Mouse (Mus musculus) C2C12 (cell line): ENCODE measurements around the gene Aldh1l1. TPM values are rescaled to one million over a fixed set of nuclear protein-coding genes. Genes with fewer than 3 reads are reported as not detected.

ENCODE experiments used
- H3K27me3 ChIP-seq: one replicate; pipeline ENCODE4 v1.6.1; 2011; ENCODE audit not compliant: control insufficient read depth, insufficient read depth, insufficient read length
- H3K36me3 ChIP-seq: one replicate; pipeline ENCODE4 v1.6.1; 2011; ENCODE audit not compliant: control insufficient read depth, insufficient read depth
- H3K4me3 ChIP-seq: one replicate; pipeline ENCODE4 v1.5.1; 2011; ENCODE audit warnings: mild to moderate bottlenecking, control low read depth; ENCODE audit not compliant: poor library complexity, insufficient read depth, severe bottlenecking
- H3K79me2 ChIP-seq: one replicate; pipeline ENCODE4 v1.6.1; 2011; ENCODE audit not compliant: control insufficient read depth, insufficient read depth
- H3K79me3 ChIP-seq: one replicate; pipeline ENCODE4 v1.6.1; 2011; ENCODE audit warnings: low read depth, control low read depth
- H3ac ChIP-seq: one replicate; pipeline ENCODE3; 2011; ENCODE audit warnings: low read depth; ENCODE audit not compliant: control insufficient read depth, insufficient read length
- CEBPB ChIP-seq: IDR thresholded peaks from one replicate; pipeline ENCODE4 v1.6.1; 2011; ENCODE audit warnings: low read depth, mild to moderate bottlenecking, control low read depth, moderate library complexity
- CTCF ChIP-seq: IDR thresholded peaks from one replicate; pipeline ENCODE4 v1.5.1; 2011; ENCODE audit not compliant: control insufficient read depth, insufficient read depth, insufficient read length
- FOSL1 ChIP-seq: IDR thresholded peaks from one replicate; pipeline ENCODE4 v1.8.0; 2011; ENCODE audit warnings: mild to moderate bottlenecking, low read length; ENCODE audit not compliant: poor library complexity, insufficient read depth, severe bottlenecking
- MAX ChIP-seq: IDR thresholded peaks from one replicate; pipeline ENCODE4 v1.6.1; 2011; ENCODE audit warnings: mild to moderate bottlenecking, control low read depth
- MYOD1 ChIP-seq: IDR thresholded peaks from one replicate; pipeline ENCODE4 v1.6.1; 2011; ENCODE audit warnings: low read depth; ENCODE audit not compliant: control insufficient read depth, insufficient read length
- MYOG ChIP-seq: IDR thresholded peaks from one replicate; pipeline ENCODE4 v1.6.1; 2011; ENCODE audit not compliant: control insufficient read depth, insufficient read length; ENCODE audit errors: extremely low read depth
- USF1 ChIP-seq: IDR thresholded peaks from one replicate; pipeline ENCODE4 v1.6.1; 2011; ENCODE audit warnings: low read depth, mild to moderate bottlenecking, control low read depth, moderate library complexity
- polyA plus RNA-seq: library from polyadenylated mRNA; unstranded; fragments of >200 nt; fragmentation: generic; extraction: Trizol; gene quantifications from one replicate; pipeline ENCODE4 v1.2.1, GENCODE M21; 2012; ENCODE audit warnings: missing spikeins

Aldh1l1 gene
- polyA plus RNA-seq, 1 experiment, result 0.16 TPM

GRCm38 (mm10) chr6:90604130-90604529, 117.9 kb downstream of the Aldh1l1 start:
- Histone ChIP-seq H3K79me2 (no peaks in the 10 kb centered on the region), H3K36me3 (no peaks in the 10 kb centered on the region), H3K79me3 (no peaks in the 10 kb centered on the region), H3K27me3 (peaks cover 25% of the 10 kb centered on the region), H3K4me3 (no peak overlapping the region), H3ac (no peak overlapping the region)
- no peak for TF ChIP-seq USF1

GRCm38 (mm10) chr6:90604533-90605297, 118.5 kb downstream of the Aldh1l1 start, which contains the start of gene Slc41a3:
TSS of gene Slc41a3 (plus strand) at chr6:90604725.
- peak within 1 kb of the TSS; percentile 44 for H3ac ChIP-seq
- no peaks in the 10 kb centered on the region for H3K79me3 ChIP-seq
- peak within 1 kb of the TSS; percentile 25 for H3K4me3 ChIP-seq
- H3K79me2 ChIP-seq, result no peaks in the 10 kb centered on the region
- no peaks in the 10 kb centered on the region for H3K36me3 ChIP-seq
- TF ChIP-seq CEBPB (no peak), USF1 (no peak), MYOG (no peak), MAX (no peak), MYOD1 (no peak), FOSL1 (no peak), CTCF (no peak)
- H3K27me3 ChIP-seq, result peaks cover 22% of the 10 kb centered on the region

- Histone ChIP-seq H3ac (peak overlapping the region; percentile 44), H3K36me3 (no peaks in the 10 kb centered on the region), H3K79me2 (no peaks in the 10 kb centered on the region), H3K4me3 (no peak overlapping the region), H3K79me3 (no peaks in the 10 kb centered on the region), H3K27me3 (peaks cover 22% of the 10 kb centered on the region)
- no peak for TF ChIP-seq FOSL1
- TF ChIP-seq USF1, result no peak
- TF ChIP-seq MAX, result no peak
- no peak for TF ChIP-seq CEBPB
- TF ChIP-seq CTCF, result no peak
- no peak for TF ChIP-seq MYOD1
- TF ChIP-seq MYOG, result no peak
Measured at GRCm38 (mm10) chr6:90605298-90605665, 119.1 kb downstream of the Aldh1l1 start.

DNA sequence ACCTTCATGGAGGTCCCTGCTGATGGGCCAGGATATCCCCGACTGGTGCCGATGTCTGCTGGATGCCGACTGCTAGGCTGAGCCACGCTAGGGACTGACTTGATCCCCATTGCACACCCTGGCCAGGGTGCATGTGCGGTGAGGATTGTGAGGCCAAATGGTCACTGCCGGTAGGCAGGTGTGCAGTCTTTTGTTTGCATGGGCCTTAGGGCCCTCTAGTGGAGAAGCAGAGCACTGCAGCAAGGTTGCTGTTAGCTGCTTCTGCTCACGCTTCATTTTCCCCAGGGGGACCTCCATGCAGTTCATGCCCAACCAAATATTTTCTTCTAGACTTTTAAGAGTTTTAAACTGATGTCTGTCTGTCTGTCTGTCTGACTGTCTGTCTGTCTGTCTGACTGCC, 120.3 kb downstream of the Aldh1l1 start:
- no peaks in the 10 kb centered on the region for H3K79me2 ChIP-seq
- H3K27me3 ChIP-seq, result peaks cover 20% of the 10 kb centered on the region
- H3K4me3 ChIP-seq, result no peak overlapping the region
- H3ac ChIP-seq, result no peak overlapping the region
- peak; percentile 59 for TF ChIP-seq CTCF
- no peak for TF ChIP-seq CEBPB
- H3K36me3 ChIP-seq, result no peaks in the 10 kb centered on the region
- no peaks in the 10 kb centered on the region for H3K79me3 ChIP-seq

GRCm38 (mm10) chr6:90607196-90607595, 121.0 kb downstream of the Aldh1l1 start:
- TF ChIP-seq USF1 (no peak), CTCF (peak; percentile 38)
- Histone ChIP-seq H3K79me2 (no peaks in the 10 kb centered on the region), H3K4me3 (no peak overlapping the region), H3K27me3 (peaks cover 17% of the 10 kb centered on the region), H3K79me3 (no peaks in the 10 kb centered on the region), H3K36me3 (no peaks in the 10 kb centered on the region), H3ac (no peak overlapping the region)

- H3K4me3 ChIP-seq, result no peak overlapping the region
- peaks cover 7% of the 10 kb centered on the region for H3K27me3 ChIP-seq
- no peak overlapping the region for H3ac ChIP-seq
- H3K79me2 ChIP-seq, result no peaks in the 10 kb centered on the region
- TF ChIP-seq FOSL1 (no peak), CTCF (peak; percentile 32)
- H3K36me3 ChIP-seq, result no peaks in the 10 kb centered on the region
- H3K79me3 ChIP-seq, result no peaks in the 10 kb centered on the region
Measured at GRCm38 (mm10) chr6:90608186-90608585, 122.0 kb downstream of the Aldh1l1 start.

DNA sequence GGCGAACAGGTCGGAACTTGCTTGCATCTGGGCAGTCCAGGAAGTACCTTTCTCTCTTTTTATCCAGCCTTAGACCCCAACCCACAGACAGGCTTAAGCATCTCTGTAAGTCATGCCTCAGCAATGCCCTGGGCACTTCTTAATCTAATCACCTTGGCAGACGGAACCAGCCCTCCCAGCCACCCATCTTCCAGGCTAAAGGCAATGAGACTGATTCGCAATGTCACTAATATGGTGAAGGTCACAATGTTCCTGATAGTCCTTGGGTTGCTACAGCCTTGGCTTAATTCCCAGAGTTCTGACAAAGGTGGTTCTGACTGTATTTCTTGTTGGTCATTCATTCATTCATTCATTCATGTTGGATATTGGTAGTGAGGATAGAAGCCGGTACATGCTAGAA, 124.0 kb downstream of the Aldh1l1 start:
- Histone ChIP-seq H3K4me3 (no peak overlapping the region), H3K36me3 (no peaks in the 10 kb centered on the region), H3K79me3 (no peaks in the 10 kb centered on the region), H3K79me2 (no peaks in the 10 kb centered on the region), H3ac (no peak overlapping the region), H3K27me3 (peaks cover 5% of the 10 kb centered on the region)
- TF ChIP-seq MYOG (no peak), CTCF (no peak), FOSL1 (no peak), USF1 (no peak), MYOD1 (no peak), CEBPB (no peak), MAX (no peak)
